Mouse (Mus musculus) forebrain, embryonic 10.5 days (tissue): ENCODE data around the gene Cct7. TPM values are rescaled to one million over a fixed set of nuclear protein-coding genes. Genes with fewer than 3 reads are reported as not detected.

Experiments
- DNase-seq: peaks from one replicate; pipeline ENCODE4 v3.0.0-alpha.2; 2017; ENCODE audit warnings: low spot score; ENCODE audit errors: extremely low spot score
- H3K27ac ChIP-seq: fragments of 300-500 bp; sonication (generic); 2 replicates; pipeline ENCODE4 v1.5.1; 2016; ENCODE audit warnings: mild to moderate bottlenecking
- H3K27me3 ChIP-seq: fragments of 300-500 bp; sonication (generic); 2 replicates; pipeline ENCODE4 v1.6.1; 2016; ENCODE audit warnings: mild to moderate bottlenecking; ENCODE audit not compliant: poor library complexity, severe bottlenecking
- H3K36me3 ChIP-seq: fragments of 300-500 bp; sonication (generic); replicated peaks from 2 replicates; pipeline ENCODE4 v1.6.1; 2016; ENCODE audit warnings: mild to moderate bottlenecking, moderate library complexity
- H3K4me1 ChIP-seq: fragments of 300-500 bp; sonication (generic); 2 replicates; pipeline ENCODE4 v1.6.1; 2016
- H3K4me3 ChIP-seq: fragments of 300-500 bp; sonication (generic); 2 replicates; pipeline ENCODE4 v1.5.1; 2016; ENCODE audit warnings: mild to moderate bottlenecking, moderate library complexity
- H3K9me3 ChIP-seq: fragments of 300-500 bp; sonication (generic); 2 replicates; pipeline ENCODE4 v1.6.1; 2016; ENCODE audit warnings: mild to moderate bottlenecking, moderate library complexity
- WGBS: fragments of 180-500 bp; shearing (Covaris S2); methylation state at CpG from one replicate; pipeline ENCODE4 v1.1.7; 2016; 5-methylcytosine and 5-hydroxymethylcytosine counted together
- polyA plus RNA-seq: library from polyadenylated mRNA; unstranded; fragments of >200 nt; fragmentation: Nextera tagmentation; extraction: Ambion mirVana; gene quantifications from 2 replicates; pipeline ENCODE4 v1.2.1, GENCODE M21; 2016

Gene Cct7
- polyA plus RNA-seq, 1 experiment from 2014 or later: 774 TPM

- peaks cover 53% of the 10 kb centered on the region for H3K36me3 ChIP-seq
- no peak overlapping the region for H3K27ac ChIP-seq
- WGBS: 83% methylated on average over 5 of the region's 5 CpGs
- DNase-seq: no peak
- no peak overlapping the region for H3K4me3 ChIP-seq
- no peaks in the 10 kb centered on the region for H3K9me3 ChIP-seq
- no peaks in the 10 kb centered on the region for H3K27me3 ChIP-seq
- no peaks in the 10 kb centered on the region for H3K4me1 ChIP-seq
These were observed 18.5 kb downstream of the Cct7 start for GRCm38 (mm10) chr6:85469660-85470430.

- no peak for DNase-seq
- H3K4me3 ChIP-seq: no peak overlapping the region
- no peak overlapping the region for H3K27ac ChIP-seq
- H3K9me3 ChIP-seq: no peaks in the 10 kb centered on the region
- 0 out of 2 replicates have a peak, but pooled peaks cover 3% of the 10 kb centered on the region for H3K27me3 ChIP-seq
- peaks cover 32% of the 10 kb centered on the region for H3K36me3 ChIP-seq
- 71% methylated on average over 8 of the region's 8 CpGs for WGBS
- no peaks in the 10 kb centered on the region for H3K4me1 ChIP-seq
These were observed 20.6 kb downstream of the Cct7 start for GRCm38 (mm10) chr6:85471962-85472361.

GRCm38 (mm10) chr6:85472542-85472941 is 21.2 kb downstream of the Cct7 start:
- WGBS: 51% methylated on average over 5 of the region's 5 CpGs

GRCm38 (mm10) chr6:85475581-85475980 is 24.3 kb downstream of the Cct7 start:
- Histone ChIP-seq H3K4me1 (peaks cover 5% of the 10 kb centered on the region; the same call in 1 of the 2 replicates), H3K27ac (no peak overlapping the region), H3K27me3 (peaks cover 34% of the 10 kb centered on the region), H3K4me3 (no peak overlapping the region), H3K9me3 (no peaks in the 10 kb centered on the region), H3K36me3 (no peaks in the 10 kb centered on the region)
- 88% methylated on average over 3 of the region's 3 CpGs for WGBS
- no peak for DNase-seq

More at GRCm38 (mm10) chr6:85472542-85472941, 21.2 kb downstream of the Cct7 start:
- no peak for DNase-seq
- no peak overlapping the region for H3K27ac ChIP-seq
- H3K9me3 ChIP-seq: no peaks in the 10 kb centered on the region
- no peak overlapping the region for H3K4me3 ChIP-seq
- H3K27me3 ChIP-seq: peaks cover 7% of the 10 kb centered on the region; the same call in 1 of the 2 replicates
- peaks cover 26% of the 10 kb centered on the region for H3K36me3 ChIP-seq
- H3K4me1 ChIP-seq: peaks cover 4% of the 10 kb centered on the region; the same call in 1 of the 2 replicates

- H3K9me3 ChIP-seq: no peaks in the 10 kb centered on the region
- H3K4me1 ChIP-seq: peaks cover 5% of the 10 kb centered on the region; the same call in 1 of the 2 replicates
- DNase-seq: peak; percentile 48
- H3K27me3 ChIP-seq: peaks cover 52% of the 10 kb centered on the region
- 39% methylated on average over 10 of the region's 10 CpGs for WGBS
- H3K27ac ChIP-seq: no peak overlapping the region
- H3K36me3 ChIP-seq: no peaks in the 10 kb centered on the region
- H3K4me3 ChIP-seq: no peak overlapping the region
These were observed 26.1 kb downstream of the Cct7 start for GRCm38 (mm10) chr6:85477366-85477917.

- 40% methylated on average over 14 of the region's 14 CpGs for WGBS
- H3K36me3 ChIP-seq: no peaks in the 10 kb centered on the region
- DNase-seq: no peak
- peaks cover 5% of the 10 kb centered on the region; the same call in 1 of the 2 replicates for H3K4me1 ChIP-seq
- peaks cover 62% of the 10 kb centered on the region for H3K27me3 ChIP-seq
- no peaks in the 10 kb centered on the region for H3K9me3 ChIP-seq
- no peak overlapping the region for H3K4me3 ChIP-seq
- H3K27ac ChIP-seq: no peak overlapping the region
These were observed 27.1 kb downstream of the Cct7 start for GRCm38 (mm10) chr6:85478416-85478815.

GRCm38 (mm10) chr6:85479979-85480378 is 28.7 kb downstream of the Cct7 start:
- H3K4me3 ChIP-seq: no peak overlapping the region
- H3K36me3 ChIP-seq: no peaks in the 10 kb centered on the region
- no peaks in the 10 kb centered on the region for H3K9me3 ChIP-seq
- peaks cover 17% of the 10 kb centered on the region for H3K4me1 ChIP-seq
- H3K27me3 ChIP-seq: peaks cover 78% of the 10 kb centered on the region
- 88% methylated on average over 5 of the region's 5 CpGs for whole genome bisulfite sequencing
- no peak for DNase-seq
- no peak overlapping the region for H3K27ac ChIP-seq

GRCm38 (mm10) chr6:85480685-85481084 is 29.4 kb downstream of the Cct7 start:
- Histone ChIP-seq H3K27me3 (peaks cover 82% of the 10 kb centered on the region), H3K36me3 (no peaks in the 10 kb centered on the region), H3K4me1 (peaks cover 17% of the 10 kb centered on the region), H3K27ac (no peak overlapping the region), H3K4me3 (no peak overlapping the region), H3K9me3 (no peaks in the 10 kb centered on the region)
- no peak for DNase-seq
- 80% methylated on average over 16 of the region's 16 CpGs for WGBS

GRCm38 (mm10) chr6:85483843-85484721 is 32.8 kb downstream of the Cct7 start:
- Histone ChIP-seq H3K4me3 (peak overlapping the region; percentile 46), H3K27me3 (peaks cover 86% of the 10 kb centered on the region), H3K36me3 (no peaks in the 10 kb centered on the region), H3K4me1 (peaks cover 25% of the 10 kb centered on the region), H3K27ac (no peak overlapping the region), H3K9me3 (no peaks in the 10 kb centered on the region)
- DNase-seq: peak; percentile 20
- WGBS: 3% methylated on average over 88 of the region's 92 CpGs

GRCm38 (mm10) chr6:85485738-85486137 is 34.4 kb downstream of the Cct7 start:
- Histone ChIP-seq H3K36me3 (no peaks in the 10 kb centered on the region), H3K27me3 (peaks cover 71% of the 10 kb centered on the region), H3K4me3 (no peak overlapping the region), H3K4me1 (peaks cover 32% of the 10 kb centered on the region), H3K9me3 (no peaks in the 10 kb centered on the region), H3K27ac (no peak overlapping the region)
- WGBS: 79% methylated on average over 2 of the region's 2 CpGs
- DNase-seq: no peak

- Histone ChIP-seq H3K9me3 (no peaks in the 10 kb centered on the region), H3K27me3 (peaks cover 44% of the 10 kb centered on the region), H3K36me3 (no peaks in the 10 kb centered on the region), H3K4me3 (no peak overlapping the region), H3K27ac (peak overlapping the region; percentile 63; the same call in 1 of the 2 replicates), H3K4me1 (peaks cover 32% of the 10 kb centered on the region)
- no peak for DNase-seq
- 48% methylated on average over 4 of the region's 4 CpGs for WGBS
These were observed 37.2 kb downstream of the Cct7 start for GRCm38 (mm10) chr6:85488510-85488909.

- Histone ChIP-seq H3K27ac (no peak overlapping the region), H3K9me3 (no peaks in the 10 kb centered on the region), H3K27me3 (peaks cover 32% of the 10 kb centered on the region), H3K4me3 (no peak overlapping the region), H3K36me3 (no peaks in the 10 kb centered on the region), H3K4me1 (peaks cover 21% of the 10 kb centered on the region)
- WGBS: 80% methylated on average over 3 of the region's 3 CpGs
- DNase-seq: no peak
These were observed 38.4 kb downstream of the Cct7 start for GRCm38 (mm10) chr6:85489717-85490116.
